Mouse (Mus musculus) stomach, postnatal 0 days (tissue): ENCODE data around the gene Ighmbp2. TPM values are rescaled to one million over a fixed set of nuclear protein-coding genes. Genes with fewer than 3 reads are reported as not detected.

Experiments used
- ATAC-seq: fragments of 200-750 bp; cut with Nextera tagmentation; 2 replicates; pipeline ENCODE4 v1.8.0; 2017; ENCODE audit not compliant: low FRiP score, low TSS enrichment
- DNase-seq: peaks from one replicate; pipeline ENCODE4 v3.0.0-alpha.2; 2016; ENCODE audit warnings: low spot score
- H3K27ac ChIP-seq: fragments of 300-500 bp; sonication (generic); replicated peaks from 2 replicates; pipeline ENCODE4 v1.5.1; 2014; ENCODE audit warnings: mild to moderate bottlenecking, control low read depth
- H3K27me3 ChIP-seq: fragments of 300-500 bp; sonication (generic); 2 replicates; pipeline ENCODE4 v1.6.1; 2014; ENCODE audit warnings: low read length; ENCODE audit not compliant: control insufficient read depth, insufficient read depth
- H3K36me3 ChIP-seq: fragments of 300-500 bp; sonication (generic); 2 replicates; pipeline ENCODE4 v1.6.1; 2014; ENCODE audit warnings: low read length, mixed read lengths; ENCODE audit not compliant: control insufficient read depth, insufficient read depth
- H3K4me1 ChIP-seq: fragments of 300-500 bp; sonication (generic); replicated peaks from 2 replicates; pipeline ENCODE4 v1.6.1; 2014; ENCODE audit warnings: antibody characterized with exemption; ENCODE audit not compliant: control insufficient read depth, insufficient read depth
- H3K4me2 ChIP-seq: fragments of 300-500 bp; sonication (generic); replicated peaks from 2 replicates; pipeline ENCODE4 v1.6.1; 2014; ENCODE audit warnings: low read depth, mild to moderate bottlenecking, control low read depth, moderate library complexity
- H3K4me3 ChIP-seq: fragments of 300-500 bp; sonication (generic); 2 replicates; pipeline ENCODE4 v1.5.1; 2014; ENCODE audit warnings: low read depth, low read length, control low read depth
- H3K9ac ChIP-seq: fragments of 300-500 bp; sonication (generic); 2 replicates; pipeline ENCODE4 v1.6.1; 2014; ENCODE audit warnings: mild to moderate bottlenecking, low read length, control low read depth, mixed read lengths
- H3K9me3 ChIP-seq: fragments of 300-500 bp; sonication (generic); 2 replicates; pipeline ENCODE4 v1.6.1; 2016; ENCODE audit warnings: low read length; ENCODE audit not compliant: control insufficient read depth
- CTCF ChIP-seq: IDR thresholded peaks from 2 replicates; pipeline ENCODE4 v1.5.1; 2016; ENCODE audit warnings: antibody characterized with exemption, low read depth, mild to moderate bottlenecking, moderate library complexity
- EP300 ChIP-seq: optimal IDR thresholded peaks from 2 replicates; pipeline ENCODE3; 2016; ENCODE audit warnings: antibody characterized with exemption
- WGBS: fragments of 180-500 bp; shearing (Covaris S2); extraction: QIAGEN DNeasy Blood & Tissue Kit; methylation state at CpG from one replicate; pipeline ENCODE4 v1.1.7; 2014; 5-methylcytosine and 5-hydroxymethylcytosine counted together
- polyA plus RNA-seq: library from polyadenylated mRNA; unstranded; fragments of >200 nt; fragmentation: Nextera tagmentation; extraction: Ambion mirVana; gene quantifications from 2 replicates; pipeline ENCODE4 v1.2.1, GENCODE M21; 2015

Gene Ighmbp2
- polyA plus RNA-seq, result 3.9 and 4.0 TPM in 2 replicates

- H3K36me3 ChIP-seq, result peaks cover 3% of the 10 kb centered on the region; the same call in 1 of the 2 replicates
These were observed at the start of gene Ighmbp2, which contains the start of gene Mrpl21 for GRCm38 (mm10) chr19:3282572-3283467. Ighmbp2 (minus strand) TSS chr19:3283017. Mrpl21 (plus strand) TSS chr19:3282901.

GRCm38 (mm10) chr19:3326479-3327047, 43.7 kb upstream of the Ighmbp2 start:
- H3K4me3 ChIP-seq, result peak overlapping the region; percentile 74; the same call in 1 of the 2 replicates
- H3K36me3 ChIP-seq, result no peaks in the 10 kb centered on the region
- 72% methylated on average over 12 of the region's 12 CpGs for WGBS
- H3K9me3 ChIP-seq, result no peaks in the 10 kb centered on the region
- H3K4me1 ChIP-seq, result peaks cover 9% of the 10 kb centered on the region
- peak overlapping the region; percentile 97; the same call in 1 of the 2 replicates for H3K4me2 ChIP-seq
- no peaks in the 10 kb centered on the region for H3K27me3 ChIP-seq
- peak; percentile 45 for DNase-seq
- H3K9ac ChIP-seq, result peak overlapping the region; percentile 19; the same call in 1 of the 2 replicates
- peak overlapping the region; percentile 96 for H3K27ac ChIP-seq
- ATAC-seq, result no peak
- no peak for TF ChIP-seq EP300
- TF ChIP-seq CTCF, result no peak

More at GRCm38 (mm10) chr19:3282572-3283467, at the start of gene Ighmbp2, which contains the start of gene Mrpl21:
- Histone ChIP-seq H3K4me2 (peak within 1 kb of the TSS; percentile 77), H3K4me1 (peaks cover 2% of the 10 kb centered on the region; the same call in 1 of the 2 replicates), H3K27me3 (no peaks in the 10 kb centered on the region), H3K4me3 (peak within 1 kb of the TSS; percentile 59), H3K9me3 (no peaks in the 10 kb centered on the region), H3K9ac (peak within 1 kb of the TSS; percentile 80), H3K27ac (peak within 1 kb of the TSS; percentile 72)
- peak; percentile 94 for ATAC-seq
- DNase-seq, result peak; percentile 93
- under 1% methylated on average over 49 of the region's 49 CpGs for WGBS
- TF ChIP-seq CTCF, result no peak; the same call in 1 of the 2 replicates
- TF ChIP-seq EP300, result no peak

GRCm38 (mm10) chr19:3325771-3326478, 43.1 kb upstream of the Ighmbp2 start:
- 19% methylated on average over 15 of the region's 15 CpGs for WGBS
- Histone ChIP-seq H3K4me3 (peak overlapping the region; percentile 74), H3K27me3 (no peaks in the 10 kb centered on the region), H3K9ac (peak overlapping the region; percentile 19; the same call in 1 of the 2 replicates), H3K9me3 (no peaks in the 10 kb centered on the region), H3K27ac (peak overlapping the region; percentile 96), H3K36me3 (no peaks in the 10 kb centered on the region), H3K4me1 (peaks cover 13% of the 10 kb centered on the region), H3K4me2 (peak overlapping the region; percentile 97)
- TF ChIP-seq CTCF (no peak), EP300 (no peak)
- DNase-seq (no peak), ATAC-seq (no peak)

- H3K4me3 ChIP-seq, result peak overlapping the region; percentile 74
- H3K9me3 ChIP-seq, result no peaks in the 10 kb centered on the region
- peak overlapping the region; percentile 97 for H3K4me2 ChIP-seq
- peak overlapping the region; percentile 96 for H3K27ac ChIP-seq
- H3K27me3 ChIP-seq, result no peaks in the 10 kb centered on the region
- ATAC-seq (peak; percentile 80), DNase-seq (peak; percentile 98)
- H3K4me1 ChIP-seq, result peaks cover 13% of the 10 kb centered on the region
- TF ChIP-seq CTCF, result no peak; the same call in 1 of the 2 replicates
- peak; percentile 46 for TF ChIP-seq EP300
- peak overlapping the region; percentile 83 for H3K9ac ChIP-seq
- under 1% methylated on average over 59 of the region's 59 CpGs for WGBS
- H3K36me3 ChIP-seq, result no peaks in the 10 kb centered on the region
These were observed 42.3 kb upstream of the Ighmbp2 start for GRCm38 (mm10) chr19:3324931-3325711.
